Mouse (Mus musculus) heart, adult 2 months (tissue): ENCODE measurements at regions not wholly inside any gene's neighbourhood (a gene's known extent, or its start where the extent isn't known, plus 50 kb on each side); places are given as distances from the start of the nearest gene placed in this dataset.

Experiments
- DNase-seq, 2 experiments: peaks; one replicate each; pipeline ENCODE4 v3.0.0; 2021
- H3K27ac ChIP-seq: fragments of 200-600 bp; 2 replicates; pipeline ENCODE4 v1.8.1; 2022
- H3K27me3 ChIP-seq: fragments of 200-500 bp; 2 replicates; pipeline ENCODE4 v1.6.1; 2012; ENCODE audit warnings: mild to moderate bottlenecking, low read length, inconsistent platforms, mixed read lengths; ENCODE audit not compliant: control insufficient read depth, insufficient read depth
- H3K36me3 ChIP-seq: fragments of 200-500 bp; 2 replicates; pipeline ENCODE4 v1.6.1; 2012; ENCODE audit warnings: low read length, inconsistent platforms; ENCODE audit not compliant: control insufficient read depth, insufficient read depth
- H3K4me1 ChIP-seq: fragments of 200-500 bp; 2 replicates; pipeline ENCODE4 v1.6.1; 2011; ENCODE audit warnings: low read length; ENCODE audit not compliant: control insufficient read depth, insufficient read depth
- H3K4me3 ChIP-seq: fragments of 200-600 bp; 2 replicates; pipeline ENCODE4 v1.8.1; 2022
- H3K79me2 ChIP-seq: fragments of 200-500 bp; replicated peaks from 2 replicates; pipeline ENCODE4 v1.6.1; 2012; ENCODE audit warnings: mild to moderate bottlenecking, inconsistent platforms, low read length, moderate library complexity, mixed read lengths; ENCODE audit not compliant: control insufficient read depth, insufficient read depth
- H3K9ac ChIP-seq: fragments of 200-500 bp; 2 replicates; pipeline ENCODE4 v1.6.1; 2012; ENCODE audit warnings: low read depth, mild to moderate bottlenecking, control low read depth, inconsistent platforms, low read length, mixed read lengths
- CTCF ChIP-seq: fragments of 200-600 bp; IDR thresholded peaks from 2 replicates; pipeline ENCODE4 v1.8.1; 2022; ENCODE audit warnings: antibody characterized with exemption, mild to moderate bottlenecking, moderate library complexity
- EP300 ChIP-seq: fragments of 200-500 bp; IDR thresholded peaks from 2 replicates; pipeline ENCODE4 v1.6.1; 2011; ENCODE audit warnings: low read depth, low read length, control low read depth; ENCODE audit not compliant: insufficient read depth
- POLR2A ChIP-seq: fragments of 200-500 bp; IDR thresholded peaks from 2 replicates; pipeline ENCODE4 v1.6.1; 2011; ENCODE audit warnings: mild to moderate bottlenecking, low read depth, low read length, control low read depth; ENCODE audit not compliant: insufficient read depth
- WGBS: fragments of 180-500 bp; shearing (Covaris S2); methylation state at CpG from one replicate; pipeline ENCODE4 v1.1.7; 2018; 5-methylcytosine and 5-hydroxymethylcytosine counted together
- intact Hi-C: fragments of 180-260 bp; cut with DNase I; formaldehyde crosslinking; loops from one replicate; pipeline ENCODE4 v1.15.1; 2025

- H3K79me2 ChIP-seq, result no peaks in the 10 kb centered on the region
- no peak overlapping the region for H3K9ac ChIP-seq
- H3K27me3 ChIP-seq, result no peaks in the 10 kb centered on the region
- no peaks in the 10 kb centered on the region for H3K36me3 ChIP-seq
- no peak for DNase-seq
- TF ChIP-seq CTCF, result no peak
- TF ChIP-seq EP300, result no peak
- TF ChIP-seq POLR2A, result no peak
- H3K4me3 ChIP-seq, result no peak overlapping the region
- intact Hi-C loops, result no loop called here
- WGBS, result 85% methylated on average over 3 of the region's 3 CpGs
- H3K4me1 ChIP-seq, result no peaks in the 10 kb centered on the region
- H3K27ac ChIP-seq, result no peak overlapping the region
Measured at GRCm38 (mm10) chr16:29799893-29800292, 220.8 kb downstream of the Opa1 start.

- 76% methylated on average over 2 of the region's 2 CpGs for WGBS
- DNase-seq, result no peak
Measured at GRCm38 (mm10) chr16:29800457-29800856, 221.3 kb downstream of the Opa1 start.

DNA sequence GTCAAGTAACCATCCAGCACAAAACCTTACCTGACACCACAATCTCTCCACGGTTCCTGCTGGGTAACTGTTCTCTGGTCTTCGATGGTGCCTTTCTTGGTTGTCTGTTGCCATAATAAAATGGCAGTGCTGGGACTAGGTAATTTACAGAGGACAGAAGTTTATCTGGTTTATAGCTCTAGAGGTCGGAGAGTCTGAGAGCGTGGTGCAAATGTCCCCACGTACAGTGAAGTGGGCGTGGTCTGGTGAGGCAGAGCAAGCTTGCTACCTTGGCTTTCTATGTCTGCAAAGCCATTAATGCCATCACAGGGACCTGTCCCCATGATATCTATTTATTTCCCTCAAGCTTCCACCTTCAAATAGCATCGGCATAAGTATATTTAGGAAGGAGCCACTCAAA lies 223.0 kb downstream of the Opa1 start:
- Histone ChIP-seq H3K27me3 (no peaks in the 10 kb centered on the region), H3K4me3 (no peak overlapping the region), H3K27ac (no peak overlapping the region), H3K9ac (no peak overlapping the region), H3K79me2 (no peaks in the 10 kb centered on the region), H3K36me3 (no peaks in the 10 kb centered on the region), H3K4me1 (no peaks in the 10 kb centered on the region)
- DNase-seq, result no peak
- intact Hi-C loops, result no loop called here
- 90% methylated on average over 7 of the region's 7 CpGs for WGBS
- no peak for TF ChIP-seq EP300
- TF ChIP-seq POLR2A, result no peak
- no peak for TF ChIP-seq CTCF

More at GRCm38 (mm10) chr16:29800457-29800856, 221.3 kb downstream of the Opa1 start:
- H3K27me3 ChIP-seq, result no peaks in the 10 kb centered on the region
- no peak overlapping the region for H3K9ac ChIP-seq
- no peaks in the 10 kb centered on the region for H3K79me2 ChIP-seq
- no peaks in the 10 kb centered on the region for H3K36me3 ChIP-seq
- intact Hi-C loops, result no loop called here
- TF ChIP-seq CTCF (no peak), POLR2A (no peak), EP300 (no peak)
- no peak overlapping the region for H3K27ac ChIP-seq
- no peaks in the 10 kb centered on the region for H3K4me1 ChIP-seq
- H3K4me3 ChIP-seq, result no peak overlapping the region

DNA sequence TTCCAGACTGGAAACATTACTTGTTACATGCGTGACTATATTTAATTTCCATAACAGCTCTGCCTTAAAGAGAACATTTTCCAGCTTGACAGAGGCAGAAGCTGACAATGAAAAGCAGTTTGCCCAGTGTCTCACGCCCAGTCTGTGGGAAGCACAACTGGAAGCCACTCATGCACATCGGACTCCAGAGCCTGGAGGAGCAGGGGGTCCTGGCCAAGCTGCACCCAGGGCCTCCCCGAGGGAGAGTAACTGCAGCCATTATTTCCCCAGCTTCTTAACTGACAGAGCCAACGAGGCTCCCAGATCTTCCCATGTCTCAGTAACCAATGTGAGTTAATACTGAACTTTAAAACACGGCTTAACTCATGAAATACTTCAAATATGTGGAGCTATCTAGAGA lies 223.5 kb downstream of the Opa1 start:
- DNase-seq, result no peak
- 61% methylated on average over 6 of the region's 6 CpGs for WGBS
- TF ChIP-seq POLR2A (no peak), EP300 (no peak), CTCF (no peak)
- H3K79me2 ChIP-seq, result no peaks in the 10 kb centered on the region
- H3K9ac ChIP-seq, result no peak overlapping the region
- no peak overlapping the region for H3K4me3 ChIP-seq
- H3K4me1 ChIP-seq, result no peaks in the 10 kb centered on the region
- H3K27me3 ChIP-seq, result no peaks in the 10 kb centered on the region
- H3K27ac ChIP-seq, result no peak overlapping the region
- intact Hi-C loops, result no loop called here
- H3K36me3 ChIP-seq, result no peaks in the 10 kb centered on the region

- WGBS, result 69% methylated on average over 5 of the region's 5 CpGs
- Histone ChIP-seq H3K36me3 (no peaks in the 10 kb centered on the region), H3K4me1 (no peaks in the 10 kb centered on the region), H3K27ac (no peak overlapping the region), H3K9ac (no peak overlapping the region), H3K27me3 (no peaks in the 10 kb centered on the region), H3K4me3 (no peak overlapping the region), H3K79me2 (no peaks in the 10 kb centered on the region)
- intact Hi-C loops, result no loop called here
- TF ChIP-seq EP300, result no peak
- no peak for TF ChIP-seq POLR2A
- TF ChIP-seq CTCF, result no peak
- no peak for DNase-seq
Measured at GRCm38 (mm10) chr16:29807859-29808258, 228.7 kb downstream of the Opa1 start.

GRCm38 (mm10) chr16:29808851-29809250 lies 229.7 kb downstream of the Opa1 start:
- Histone ChIP-seq H3K27me3 (no peaks in the 10 kb centered on the region), H3K4me1 (peaks cover 1% of the 10 kb centered on the region; the same call in 1 of the 2 replicates), H3K79me2 (no peaks in the 10 kb centered on the region), H3K36me3 (no peaks in the 10 kb centered on the region), H3K27ac (no peak overlapping the region), H3K9ac (no peak overlapping the region), H3K4me3 (no peak overlapping the region)
- intact Hi-C loops, result no loop called here
- TF ChIP-seq CTCF (no peak), EP300 (no peak), POLR2A (no peak)
- WGBS, result 86% methylated on average over 4 of the region's 4 CpGs
- no peak for DNase-seq
